Mouse (Mus musculus): ENCODE results near the gene Nell2.

Gene Nell2

DNA sequence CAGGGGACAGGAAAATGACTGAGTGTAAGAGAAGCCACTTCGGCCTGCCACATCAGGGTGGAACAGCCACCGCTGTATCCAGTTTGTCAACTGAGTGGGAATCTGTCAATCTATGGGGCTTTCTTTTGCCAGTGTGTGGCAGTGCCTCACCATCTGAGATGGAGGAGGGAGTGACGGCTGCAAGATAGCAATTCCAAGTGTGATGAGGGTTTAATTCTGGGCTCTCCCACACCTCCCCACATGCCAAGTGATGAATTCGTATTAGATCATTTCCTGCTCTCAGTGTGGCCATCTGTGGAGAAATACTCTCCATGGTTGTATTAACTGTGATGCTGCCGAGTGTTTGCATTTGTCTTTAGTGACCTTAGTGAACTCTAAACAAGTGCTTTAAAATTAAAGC is 36.2 kb downstream of the Nell2 start:
- no peak for TF ChIP-seq GATA4 (IDR thresholded peaks at IDR 0.05; ENCODE audit: insufficient replicate concordance, low read length)

DNA sequence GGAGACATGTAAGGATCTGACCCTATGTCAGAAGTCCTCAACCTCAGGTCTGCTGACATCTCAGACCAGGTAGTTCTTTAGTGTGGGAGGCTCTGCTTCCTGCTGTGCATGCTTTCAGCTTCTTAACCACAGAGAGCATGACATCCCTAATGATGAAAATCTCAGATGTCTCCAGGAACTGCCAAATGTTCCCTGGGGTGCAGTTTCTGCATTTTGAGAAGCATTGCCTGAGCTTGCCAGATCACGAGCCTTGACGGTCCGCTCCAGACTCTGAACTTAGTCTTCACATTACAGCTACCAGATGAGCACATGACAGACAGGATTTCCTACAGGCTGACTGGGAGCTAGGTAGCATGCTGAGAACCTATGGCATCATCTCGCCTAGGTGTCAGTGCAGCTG is 39.2 kb downstream of the Nell2 start:
- TF ChIP-seq GATA4 (IDR thresholded peaks at IDR 0.05; ENCODE audit: insufficient replicate concordance, low read length) = no peak

DNA sequence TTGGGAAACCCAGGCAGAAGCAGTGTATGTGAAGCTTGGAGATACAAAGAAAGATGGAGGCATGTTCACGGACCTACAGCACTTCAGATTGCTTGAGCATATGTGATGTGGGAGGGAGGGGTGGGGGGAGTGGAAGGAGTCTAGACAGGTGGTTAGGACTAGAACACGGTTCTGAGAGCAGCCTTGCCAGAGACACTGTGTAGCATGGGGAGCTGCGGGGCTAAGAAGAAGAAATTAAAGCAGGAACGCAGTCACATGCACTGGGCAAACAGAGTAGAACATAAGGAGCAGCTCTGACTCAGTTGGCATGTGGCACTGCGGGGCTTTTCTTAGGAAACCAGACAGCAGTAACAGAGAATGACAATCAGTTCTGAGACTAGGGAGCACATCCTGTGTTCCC is 40.4 kb downstream of the Nell2 start:
- no peak for TF ChIP-seq GATA4 (IDR thresholded peaks at IDR 0.05; ENCODE audit: insufficient replicate concordance, low read length)

DNA sequence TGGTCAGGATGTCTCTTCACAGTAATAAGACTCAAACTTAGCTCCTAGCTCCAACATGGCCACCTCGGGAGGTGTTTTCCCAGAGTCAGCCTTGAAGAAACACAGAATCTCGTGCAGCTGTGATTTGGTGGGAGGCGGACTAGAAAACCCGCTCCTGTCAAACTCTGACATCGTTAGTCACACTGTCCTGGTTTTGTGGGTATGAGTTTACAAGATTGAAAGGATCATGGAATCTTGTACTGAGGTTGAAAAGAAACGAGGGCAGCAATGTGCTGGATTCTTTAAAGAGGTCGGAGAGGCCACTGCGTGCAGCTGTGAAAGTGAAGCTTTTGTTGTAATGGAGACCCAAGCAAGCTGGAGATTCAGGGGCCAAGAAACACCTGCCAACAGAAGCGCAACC is 46.4 kb downstream of the Nell2 start:
- no peak for TF ChIP-seq GATA4 (IDR thresholded peaks at IDR 0.05; ENCODE audit: insufficient replicate concordance, low read length)

DNA sequence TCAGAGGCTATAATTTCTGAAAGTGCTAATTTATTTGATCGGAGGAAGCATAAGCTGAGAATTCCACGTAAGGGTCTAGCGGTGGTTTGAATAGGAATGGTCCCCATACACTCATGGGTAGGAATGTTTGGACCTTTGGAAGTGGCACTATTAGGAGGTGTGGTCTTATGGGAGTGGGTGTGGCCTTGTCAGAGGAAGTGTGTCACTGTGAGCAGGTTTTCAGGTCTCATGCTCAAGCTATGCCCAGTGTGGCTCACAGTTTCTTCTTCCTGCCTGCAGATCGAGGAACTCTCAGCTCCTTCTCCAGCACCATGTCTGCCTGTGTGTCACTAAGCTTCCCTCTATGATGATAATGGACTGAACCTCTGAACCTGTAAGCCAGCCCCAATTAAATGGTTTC is 46.8 kb downstream of the Nell2 start:
- no peak for TF ChIP-seq GATA4 (IDR thresholded peaks at IDR 0.05; ENCODE audit: insufficient replicate concordance, low read length)

DNA sequence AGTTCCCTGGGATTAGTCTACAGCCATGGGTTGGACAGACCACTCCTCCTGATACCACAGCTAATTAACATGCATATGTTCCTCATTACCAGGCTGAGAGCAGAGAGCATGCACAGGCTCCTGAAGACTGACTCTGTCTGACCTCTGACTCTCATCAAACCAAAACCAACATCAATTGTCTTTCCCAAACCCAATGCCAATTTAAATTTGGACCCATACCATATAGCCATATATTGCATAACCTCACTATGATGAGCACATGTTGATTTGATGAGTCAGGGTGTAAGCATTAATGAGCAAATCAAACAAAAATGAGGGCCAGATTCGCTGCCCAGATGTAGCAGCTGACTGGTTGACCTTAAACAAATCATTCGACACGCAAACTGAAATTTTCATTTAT is 51.9 kb downstream of the Nell2 start:
- TF ChIP-seq GATA4 (IDR thresholded peaks at IDR 0.05; ENCODE audit: insufficient replicate concordance, low read length) = no peak

DNA sequence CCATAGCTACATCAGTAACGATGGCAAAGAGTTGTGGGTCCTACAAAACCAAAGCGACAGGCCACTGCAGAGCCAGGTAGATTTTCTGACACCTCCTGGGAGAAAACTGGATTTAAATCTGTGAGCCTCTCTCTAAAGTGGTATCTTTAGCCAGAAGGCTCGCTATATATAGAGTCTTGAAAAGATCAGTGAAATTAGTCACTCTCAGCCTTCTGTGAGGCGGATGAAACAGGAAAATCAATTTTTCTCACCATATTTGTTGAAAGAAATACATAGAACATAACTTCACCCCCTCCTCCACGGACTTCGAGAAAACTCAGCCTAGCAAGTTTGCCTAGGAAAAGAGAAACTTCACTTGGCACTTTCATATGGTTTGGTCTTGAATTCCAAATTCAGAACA is 54.4 kb downstream of the Nell2 start:
- TF ChIP-seq GATA4 (IDR thresholded peaks at IDR 0.05; ENCODE audit: insufficient replicate concordance, low read length) = no peak

DNA sequence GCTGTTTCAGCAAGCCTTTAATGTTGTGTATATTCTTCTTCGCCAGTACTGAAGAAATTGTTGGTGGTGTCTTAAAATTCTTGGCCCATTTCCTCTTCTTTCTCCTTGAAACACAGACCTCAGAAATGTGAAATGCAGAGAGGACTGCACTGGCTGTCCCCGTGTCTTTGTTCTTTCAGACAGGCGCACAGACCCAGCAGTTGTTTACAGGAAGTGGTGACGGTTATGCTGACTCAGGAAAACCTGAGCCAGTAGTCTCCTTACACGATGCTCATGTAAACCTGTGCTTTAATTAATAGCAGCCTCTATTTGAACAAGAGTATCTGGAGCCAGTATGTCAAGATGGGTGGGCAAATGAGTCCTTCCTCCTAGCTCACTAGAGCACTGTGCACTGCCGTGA is 61.2 kb downstream of the Nell2 start:
- no peak for TF ChIP-seq GATA4 (IDR thresholded peaks at IDR 0.05; ENCODE audit: insufficient replicate concordance, low read length)

DNA sequence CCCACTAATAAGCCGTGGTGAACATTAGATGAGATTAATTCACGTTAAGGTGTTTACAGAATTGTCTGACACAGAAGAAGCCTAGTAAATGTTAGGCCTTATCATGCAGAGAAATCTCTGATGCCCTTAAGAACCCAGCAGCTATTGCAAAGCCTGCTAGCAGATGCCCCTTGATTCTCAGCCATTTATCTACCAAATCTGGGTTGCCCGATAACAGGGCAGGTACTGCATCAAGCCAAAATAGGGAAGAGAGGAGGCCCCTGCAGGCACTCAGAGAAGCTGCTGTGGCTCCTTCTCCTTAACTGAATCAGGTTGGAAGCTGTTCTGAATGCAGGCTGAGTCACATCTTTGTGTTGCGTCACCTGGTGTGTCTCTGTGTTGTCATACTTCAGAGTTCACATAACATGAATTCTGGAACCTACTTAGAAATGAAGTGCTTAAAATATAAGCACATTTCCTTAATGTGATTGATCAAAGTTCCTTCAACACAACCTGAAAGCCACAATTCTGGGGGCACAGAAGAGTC is 68.3 kb downstream of the Nell2 start:
- no peak for TF ChIP-seq GATA4 (IDR thresholded peaks at IDR 0.05; ENCODE audit: insufficient replicate concordance, low read length)

DNA sequence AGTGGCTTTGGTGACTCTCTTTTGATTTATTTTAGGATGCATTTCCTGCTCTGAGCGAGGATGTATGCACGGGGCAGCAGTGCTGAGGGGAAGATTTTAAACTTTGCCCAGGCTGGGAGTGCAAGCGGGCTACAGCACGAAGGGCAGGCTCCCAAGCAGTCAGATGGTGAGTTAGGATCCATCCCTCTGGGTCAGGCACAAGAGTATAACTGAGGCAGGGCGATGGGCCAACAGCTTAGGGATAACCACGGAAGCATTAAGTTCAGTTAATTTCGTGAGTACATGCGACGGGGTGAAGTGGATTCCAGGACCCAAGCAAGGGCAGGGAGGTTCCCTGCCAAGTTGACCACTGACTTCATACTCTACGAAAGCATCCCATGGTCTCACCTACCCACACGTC is 83.8 kb downstream of the Nell2 start:
- TF ChIP-seq GATA4 (IDR thresholded peaks at IDR 0.05; ENCODE audit: insufficient replicate concordance, low read length) = no peak

DNA sequence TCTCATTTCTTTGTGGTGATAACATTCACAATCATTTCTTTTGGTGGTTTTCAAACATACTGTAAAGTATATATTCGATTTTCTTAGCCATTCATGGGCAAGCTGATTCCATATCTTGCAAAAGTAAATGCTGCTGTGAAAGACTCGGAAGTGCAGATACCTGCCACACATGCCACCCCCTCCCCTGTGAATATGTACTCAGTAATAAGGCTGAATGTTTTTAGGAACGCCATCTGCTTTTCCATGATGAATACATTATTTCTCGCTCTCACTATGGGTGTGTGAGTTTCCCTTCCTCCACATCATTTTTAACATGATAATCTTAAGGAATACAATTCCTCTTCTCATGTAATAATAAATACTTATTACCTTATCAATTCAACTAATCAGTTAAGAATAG is 90.6 kb downstream of the Nell2 start:
- TF ChIP-seq GATA4 (IDR thresholded peaks at IDR 0.05; ENCODE audit: insufficient replicate concordance, low read length) = no peak

DNA sequence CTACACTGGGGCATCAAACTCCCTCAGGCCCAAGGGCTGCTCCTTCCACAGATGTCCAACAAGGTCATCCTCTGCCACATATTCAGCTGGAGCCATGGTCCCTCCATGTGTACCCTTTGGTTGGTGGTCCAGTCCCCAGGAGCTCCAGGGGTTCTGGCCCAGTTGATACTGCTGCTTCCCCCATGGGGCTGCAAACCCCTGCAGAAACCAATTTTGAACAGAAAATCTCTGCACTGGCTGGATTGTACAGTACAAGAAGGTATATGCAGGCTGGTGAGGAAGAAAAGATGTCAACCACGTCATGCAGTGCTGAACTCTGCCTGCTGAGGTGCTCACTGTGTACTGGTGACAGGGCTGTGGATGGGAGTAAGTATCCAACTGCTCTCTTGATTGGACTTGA is 92.1 kb downstream of the Nell2 start:
- no peak for TF ChIP-seq GATA4 (IDR thresholded peaks at IDR 0.05; ENCODE audit: insufficient replicate concordance, low read length)

DNA sequence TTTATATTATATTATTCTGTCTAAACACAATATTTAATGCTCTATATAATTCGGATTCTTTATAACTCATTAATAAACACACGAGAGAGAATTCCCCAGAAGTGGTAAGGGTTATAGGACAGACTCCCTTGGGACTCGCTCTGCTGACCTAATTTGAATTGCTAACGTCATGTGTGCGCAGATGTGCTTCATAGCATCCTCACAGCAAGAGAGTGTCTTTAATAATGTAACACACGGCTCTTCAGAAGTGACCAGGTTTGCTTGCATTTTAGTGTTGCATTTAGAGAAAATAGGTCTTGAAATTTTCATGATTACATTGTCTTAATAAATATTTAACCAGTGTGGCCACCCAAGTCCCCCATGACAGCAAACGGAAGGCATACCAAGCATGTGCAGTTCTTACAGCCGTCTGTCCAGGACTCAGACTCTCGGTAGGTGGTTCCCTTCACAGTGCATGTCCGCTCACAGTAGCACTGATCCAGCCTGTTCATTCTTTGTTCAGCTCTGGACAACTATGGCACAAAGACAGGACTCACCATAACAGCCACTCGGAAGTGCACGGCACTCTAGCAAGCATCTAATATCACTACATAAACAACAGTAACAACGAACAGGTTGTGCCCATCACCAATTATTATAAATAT is 97.1 kb downstream of the Nell2 start:
- TF ChIP-seq GATA4 (IDR thresholded peaks at IDR 0.05; ENCODE audit: insufficient replicate concordance, low read length) = no peak

DNA sequence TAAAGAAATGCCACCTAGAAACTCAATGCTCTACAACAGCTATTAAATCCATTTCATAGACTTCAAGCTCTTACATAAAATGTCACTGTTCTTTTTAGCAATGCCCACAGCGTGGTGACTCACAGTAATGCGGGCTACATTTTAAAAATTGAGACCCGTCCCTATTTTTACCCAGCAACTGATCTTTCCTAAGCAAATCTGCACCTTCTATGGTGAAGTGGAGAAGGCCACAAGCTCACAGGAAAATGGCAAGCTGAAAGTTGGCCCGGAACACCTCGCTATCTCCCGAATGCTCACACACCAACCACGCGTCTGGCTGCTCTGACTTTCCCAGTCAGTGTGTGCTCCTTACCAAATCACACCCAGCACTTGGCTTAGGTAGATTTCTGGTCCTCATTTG is 98.4 kb downstream of the Nell2 start:
- TF ChIP-seq GATA4 (IDR thresholded peaks at IDR 0.05; ENCODE audit: insufficient replicate concordance, low read length) = no peak

DNA sequence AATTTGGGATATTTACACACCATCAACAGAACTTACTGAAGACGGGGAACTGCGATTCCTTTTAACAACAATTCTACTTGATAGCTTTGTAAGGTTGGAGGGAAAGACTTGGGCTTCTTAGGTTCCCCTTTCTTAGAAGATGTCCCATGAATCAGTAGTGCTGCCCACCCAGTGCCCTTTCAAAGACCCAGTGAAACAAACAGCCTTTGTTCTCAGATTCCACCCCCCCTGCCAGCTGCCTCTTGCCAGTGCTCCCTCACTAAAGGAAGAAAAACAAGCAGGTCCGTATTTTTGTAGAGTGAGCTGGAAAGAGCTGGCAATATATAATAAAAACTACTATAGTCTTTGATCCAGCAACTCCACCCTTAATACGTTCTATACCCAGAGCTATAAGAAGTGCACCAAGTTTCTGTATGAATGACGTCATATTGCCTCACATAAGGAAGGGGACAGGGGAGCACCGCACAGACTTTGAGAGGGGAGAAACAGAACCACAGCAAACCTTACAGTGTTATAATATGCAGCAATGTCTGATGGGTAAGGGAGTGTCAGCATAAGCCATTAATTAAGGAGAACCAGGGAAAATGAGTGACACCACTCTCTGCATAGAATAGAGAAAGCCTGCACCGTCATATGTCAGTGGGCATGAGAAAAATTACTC is 100.2 kb downstream of the Nell2 start:
- TF ChIP-seq GATA4 (IDR thresholded peaks at IDR 0.05; ENCODE audit: insufficient replicate concordance, low read length) = no peak

DNA sequence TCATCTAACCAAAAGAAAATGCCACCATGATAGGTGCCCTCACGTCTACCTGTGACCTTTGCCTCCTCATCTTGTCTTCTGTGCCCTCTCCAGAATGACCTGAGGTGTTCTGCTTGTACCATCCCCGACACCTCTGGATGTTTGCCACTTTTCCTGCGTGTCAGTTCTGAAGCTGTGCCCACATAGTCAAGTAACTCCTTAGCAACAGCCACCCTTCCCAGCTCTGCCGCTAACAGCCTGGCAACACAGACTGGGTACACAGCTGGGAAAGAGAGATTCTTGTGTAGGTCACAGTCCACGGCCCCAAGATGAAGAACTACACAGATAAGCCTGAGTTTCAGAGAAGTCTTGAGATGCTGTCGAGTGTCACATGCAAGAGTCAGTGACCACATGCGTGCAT is 103.3 kb downstream of the Nell2 start:
- no peak for TF ChIP-seq GATA4 (IDR thresholded peaks at IDR 0.05; ENCODE audit: insufficient replicate concordance, low read length)

Measured in liver, adult (tissue).